Mouse (Mus musculus): ENCODE data around the gene Snx5.

Snx5 gene

GRCm38 (mm10) chr2:144270507-144271420 is at the start of gene Snx5, which contains the start of gene Mgme1:
Gene Snx5, minus strand, starts transcription at chr2:144270906.
Gene Mgme1, plus strand, starts transcription at chr2:144270663.
- DNase-seq, result peak; percentile 91

- no peak for DNase-seq
Measured at GRCm38 (mm10) chr2:144311372-144311771, 40.7 kb upstream of the Snx5 start.

DNA sequence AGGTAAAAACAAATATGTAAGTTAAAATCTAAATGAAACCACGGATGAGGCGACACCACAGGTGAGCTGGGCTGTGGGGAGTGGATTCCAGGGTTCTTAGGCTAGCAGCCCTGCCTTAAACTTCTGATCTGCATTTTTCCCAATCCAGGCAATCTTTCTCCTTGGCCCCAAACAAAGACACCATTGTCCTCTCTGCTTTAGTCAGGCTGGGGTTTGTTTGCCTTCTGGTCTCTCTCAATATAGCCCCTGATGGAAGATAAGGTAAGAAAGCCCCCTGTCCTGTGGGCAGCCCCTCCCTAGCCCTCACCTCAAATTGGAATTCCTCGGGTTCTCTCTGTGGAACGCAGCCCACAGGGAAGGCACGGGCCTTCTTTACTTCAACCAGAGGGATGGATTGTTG is 39.6 kb upstream of the Snx5 start:
- no peak for DNase-seq

GRCm38 (mm10) chr2:144308561-144308960 is 37.9 kb upstream of the Snx5 start:
- DNase-seq, result peak; percentile 70

- no peak for DNase-seq
Measured at GRCm38 (mm10) chr2:144305721-144306294, 35.1 kb upstream of the Snx5 start.

DNA sequence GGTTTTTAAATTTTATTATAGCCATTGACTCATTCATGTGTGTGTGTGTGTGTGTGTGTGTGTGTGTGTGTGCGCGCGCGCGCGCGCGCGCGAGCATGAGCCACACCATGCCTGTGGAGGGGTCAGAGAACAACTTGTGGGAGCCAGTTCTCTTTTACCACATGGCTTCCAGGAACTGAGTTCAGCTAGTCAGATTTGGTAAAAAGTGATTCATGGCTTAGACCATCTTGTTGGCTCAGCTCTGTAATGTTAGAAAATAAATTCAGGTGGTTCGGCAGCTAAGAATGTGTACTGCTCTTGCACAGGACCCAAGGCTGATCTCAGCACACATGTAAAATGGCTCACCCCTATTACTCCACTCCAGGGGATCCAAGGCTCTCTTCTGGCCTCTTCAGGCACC is 30.4 kb upstream of the Snx5 start:
- no peak for DNase-seq

DNA sequence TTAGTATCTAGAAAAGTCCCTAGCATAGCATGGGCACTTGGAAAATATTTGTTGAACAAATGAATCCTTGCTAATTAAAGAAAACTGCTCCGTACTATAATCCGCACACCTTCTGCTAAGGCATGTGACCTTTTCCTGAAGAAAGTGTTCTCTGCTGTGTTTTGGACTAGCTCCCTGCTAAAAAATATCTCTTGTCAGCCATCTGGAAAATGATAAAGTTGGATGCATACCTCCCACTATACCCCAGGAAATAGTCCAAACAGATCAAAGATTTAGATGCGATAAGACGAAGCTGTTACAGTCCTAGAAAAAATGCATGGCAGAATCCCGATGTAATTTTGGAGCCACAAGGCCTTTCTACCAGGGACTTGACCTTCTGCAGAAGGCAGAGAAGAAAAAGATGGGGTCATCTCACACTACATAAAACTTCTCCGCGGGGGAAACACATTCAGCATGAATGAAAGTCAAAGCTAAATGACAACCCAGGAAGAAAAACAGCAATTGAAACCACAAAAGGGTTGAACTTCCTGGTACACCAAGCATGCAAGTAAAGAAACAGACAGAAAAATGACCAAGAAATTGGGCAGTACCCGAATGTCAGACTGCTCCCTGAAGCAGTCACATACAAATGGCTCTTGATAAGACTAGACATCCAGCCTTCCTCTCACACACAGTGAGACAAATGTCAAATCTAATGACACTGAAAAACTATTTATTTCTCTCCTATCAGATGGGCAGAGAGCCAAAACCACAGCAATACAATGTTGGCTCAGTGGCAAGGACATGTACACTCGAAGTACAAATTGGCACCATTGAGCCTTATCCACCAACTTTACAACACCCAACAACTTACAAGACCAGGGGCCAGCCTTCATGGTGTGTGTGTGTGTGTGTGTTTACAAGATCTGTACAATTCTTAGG is 29.3 kb upstream of the Snx5 start:
- no peak for DNase-seq

- DNase-seq, result no peak
Measured at GRCm38 (mm10) chr2:144295145-144295735, 24.5 kb upstream of the Snx5 start.

DNA sequence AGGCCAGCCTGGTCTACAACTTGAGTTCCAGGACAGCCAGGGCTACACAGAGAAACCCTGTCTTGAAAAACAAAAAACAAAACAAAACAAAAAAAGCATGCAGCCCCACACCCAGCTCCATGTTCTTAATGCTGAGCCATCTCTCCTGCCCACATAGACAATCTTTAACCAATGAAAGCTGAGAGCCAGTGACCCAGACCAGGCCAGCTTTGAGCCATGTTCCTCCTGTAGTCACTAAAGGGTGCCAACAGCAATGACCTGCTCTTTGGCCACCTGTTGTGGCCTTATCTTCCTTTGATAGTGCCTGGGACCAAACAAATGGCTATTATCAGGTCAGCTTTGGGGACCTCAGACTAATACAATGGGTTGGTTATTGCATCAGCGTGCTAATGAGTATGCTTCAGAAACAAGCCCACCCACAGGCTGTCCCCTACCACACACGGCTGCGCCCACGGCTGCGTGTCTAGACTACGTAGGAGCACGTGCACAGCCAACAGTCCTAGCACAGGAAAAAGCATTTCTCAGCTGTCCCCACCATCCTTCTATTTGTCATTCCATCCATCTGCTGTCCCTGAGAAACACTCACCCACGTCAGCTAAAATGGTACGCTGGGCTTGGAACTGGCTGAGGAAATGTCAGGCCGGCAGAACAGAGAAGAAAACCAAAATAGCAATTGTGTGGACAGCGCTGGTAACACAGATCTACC is 21.0 kb upstream of the Snx5 start:
- DNase-seq, result no peak

DNA sequence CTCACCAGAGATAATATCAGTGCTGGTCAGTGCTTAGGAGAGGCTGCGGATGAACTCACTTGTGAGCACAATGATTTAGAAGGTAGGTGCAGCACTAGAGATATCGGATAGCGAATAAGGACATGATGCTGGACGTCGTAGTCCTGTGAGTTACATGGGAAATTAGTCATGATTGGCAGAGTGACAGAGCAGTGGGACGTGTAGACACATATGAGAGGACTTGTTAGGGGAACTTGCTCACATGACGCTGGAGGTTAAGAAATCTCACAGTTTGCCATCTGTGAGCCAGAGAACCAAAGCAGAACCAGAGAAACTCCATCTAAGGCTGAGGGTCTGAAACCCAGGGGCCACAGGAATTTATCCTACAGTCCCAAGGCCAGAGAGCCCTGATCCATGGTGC is 19.6 kb upstream of the Snx5 start:
- no peak for DNase-seq

DNA sequence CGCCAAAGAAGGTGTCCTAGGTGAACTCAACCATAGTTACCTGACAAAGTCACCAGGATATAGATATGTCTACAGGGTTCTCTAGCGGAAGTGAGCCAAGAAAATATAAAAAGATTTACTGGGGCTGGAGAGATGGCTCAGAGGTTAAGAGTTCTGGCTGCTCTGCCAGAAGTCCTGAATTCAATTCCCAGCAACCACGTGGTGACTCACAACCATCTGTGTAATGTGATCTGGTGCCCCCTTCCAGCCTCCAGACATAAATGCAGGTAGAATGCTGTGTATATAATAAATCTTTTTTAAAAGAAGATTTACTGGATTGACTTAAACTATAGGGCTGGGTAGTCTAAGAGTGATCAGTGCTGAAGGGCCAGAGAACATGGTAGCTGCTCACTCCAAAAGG is 10.7 kb upstream of the Snx5 start:
- DNase-seq, result no peak

- DNase-seq, result no peak
Measured at GRCm38 (mm10) chr2:144280568-144280967, 9.9 kb upstream of the Snx5 start.

GRCm38 (mm10) chr2:144279742-144280141 is 9.0 kb upstream of the Snx5 start:
- no peak for DNase-seq

- DNase-seq, result no peak
Measured at GRCm38 (mm10) chr2:144276885-144277284, 6.2 kb upstream of the Snx5 start.

DNA sequence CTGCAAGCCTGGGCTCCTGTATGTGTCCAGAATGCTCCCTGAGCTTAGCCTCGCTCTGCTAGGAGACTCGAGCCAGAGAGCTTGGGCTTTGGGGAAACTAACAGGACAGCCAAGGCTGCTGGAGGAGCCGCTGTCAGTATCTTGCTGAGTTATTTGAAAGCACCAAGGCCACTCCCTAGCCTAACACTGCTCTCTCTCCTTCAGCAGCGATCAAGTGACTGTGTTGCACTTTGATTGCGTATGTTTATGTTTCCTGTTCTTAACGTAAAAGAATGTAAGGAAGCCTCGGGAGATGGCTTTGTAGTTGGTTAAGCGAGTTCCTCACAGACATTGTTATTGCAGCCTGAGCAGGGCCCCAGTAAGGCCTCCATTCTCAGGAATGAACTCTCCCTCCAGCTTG is 4.0 kb upstream of the Snx5 start:
- DNase-seq, result no peak

- DNase-seq, result no peak
Measured at GRCm38 (mm10) chr2:144272088-144272487, 1.4 kb upstream of the Snx5 start.

GRCm38 (mm10) chr2:144269679-144270475 is 829 bp downstream of the Snx5 start:
- no peak for DNase-seq

- DNase-seq, result no peak
Measured at GRCm38 (mm10) chr2:144269306-144269650, 1.4 kb downstream of the Snx5 start.

DNA sequence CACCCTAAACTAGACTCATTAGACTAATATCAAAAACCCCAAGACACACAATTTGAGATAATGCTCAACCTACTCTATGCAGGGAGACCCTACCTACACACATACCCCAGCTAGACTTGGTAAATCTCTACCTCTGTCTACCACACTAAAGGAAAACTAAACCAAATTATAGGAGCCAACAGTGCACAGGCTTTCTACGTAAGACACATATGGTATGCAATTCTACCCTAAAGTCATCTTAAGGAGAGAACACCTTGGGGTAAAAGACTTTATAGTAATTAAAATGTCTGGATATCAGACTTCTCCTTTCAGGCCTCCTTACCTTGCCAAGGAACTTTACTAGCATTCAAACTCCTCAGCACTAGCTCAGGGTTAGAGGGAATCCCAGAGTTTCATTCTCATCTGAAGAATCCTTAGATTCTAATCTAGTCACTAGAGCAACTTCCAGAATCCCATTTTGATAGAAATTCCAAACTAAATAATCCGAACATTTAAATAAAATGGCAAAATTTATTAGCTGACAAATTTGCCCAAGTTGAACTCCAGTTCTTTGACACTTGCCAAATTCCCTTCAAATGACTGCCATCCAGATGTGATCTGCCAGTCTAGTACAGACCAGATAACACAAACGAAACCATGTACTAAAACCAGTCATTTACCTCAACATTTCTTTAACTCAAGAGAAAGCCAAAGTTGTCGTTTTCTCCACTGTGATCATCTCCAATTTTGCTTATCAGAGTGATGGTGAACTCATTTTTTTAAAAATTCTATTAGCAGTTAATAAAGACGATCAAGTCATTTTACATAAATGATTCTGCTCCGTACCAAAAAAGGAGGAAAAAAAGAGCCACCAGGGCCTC is 2.0 kb downstream of the Snx5 start:
- DNase-seq, result no peak

- no peak for DNase-seq
Measured at GRCm38 (mm10) chr2:144267731-144268015, 3.0 kb downstream of the Snx5 start.
